Mouse (Mus musculus) lung, postnatal 0 days (tissue): ENCODE measurements at regions not wholly inside any gene's neighbourhood (a gene's known extent, or its start where the extent isn't known, plus 50 kb on each side); places are given as distances from the start of the nearest gene placed in this dataset.

ENCODE experiments used
- ATAC-seq: fragments of 200-750 bp; cut with Nextera tagmentation; 2 replicates; pipeline ENCODE4 v1.8.0; 2017; ENCODE audit warnings: moderate library complexity
- DNase-seq: peaks from one replicate; pipeline ENCODE4 v3.0.0-alpha.2; 2016; ENCODE audit warnings: low spot score
- H3K27ac ChIP-seq: fragments of 300-500 bp; sonication (generic); 2 replicates; pipeline ENCODE4 v1.5.1; 2014; ENCODE audit warnings: antibody characterized with exemption, mild to moderate bottlenecking, low read length, mixed read lengths
- H3K27me3 ChIP-seq: fragments of 300-500 bp; sonication (generic); replicated peaks from 2 replicates; pipeline ENCODE4 v1.6.1; 2014; ENCODE audit warnings: low read length, mixed read lengths; ENCODE audit not compliant: insufficient read depth
- H3K36me3 ChIP-seq: fragments of 300-500 bp; sonication (generic); 2 replicates; pipeline ENCODE4 v1.6.1; 2014; ENCODE audit warnings: low read length, mixed read lengths; ENCODE audit not compliant: insufficient read depth
- H3K4me1 ChIP-seq: fragments of 300-500 bp; sonication (generic); 2 replicates; pipeline ENCODE4 v1.6.1; 2014; ENCODE audit warnings: antibody characterized with exemption, low read depth, low read length, mixed read lengths; ENCODE audit not compliant: insufficient read depth
- H3K4me2 ChIP-seq: fragments of 300-500 bp; sonication (generic); replicated peaks from 2 replicates; pipeline ENCODE4 v1.6.1; 2014; ENCODE audit warnings: low read depth, mild to moderate bottlenecking, low read length, moderate library complexity, mixed read lengths
- H3K4me3 ChIP-seq: fragments of 300-500 bp; sonication (generic); 2 replicates; pipeline ENCODE4 v1.5.1; 2014; ENCODE audit warnings: low read depth, low read length
- H3K9ac ChIP-seq: fragments of 300-500 bp; sonication (generic); replicated peaks from 2 replicates; pipeline ENCODE4 v1.6.1; 2014; ENCODE audit warnings: low read depth, mild to moderate bottlenecking
- H3K9me3 ChIP-seq: fragments of 300-500 bp; sonication (generic); 2 replicates; pipeline ENCODE4 v1.6.1; 2016; ENCODE audit warnings: low read length, mixed read lengths
- CTCF ChIP-seq: IDR thresholded peaks from 2 replicates; pipeline ENCODE4 v1.5.1; 2016; ENCODE audit warnings: antibody characterized with exemption, mild to moderate bottlenecking
- EP300 ChIP-seq: IDR thresholded peaks from 2 replicates; pipeline ENCODE4 v1.6.1; 2016; ENCODE audit warnings: antibody characterized with exemption, mild to moderate bottlenecking, control low read depth
- WGBS: fragments of 180-500 bp; shearing (Covaris S2); extraction: QIAGEN DNeasy Blood & Tissue Kit; methylation state at CpG from one replicate; pipeline ENCODE4 v1.1.7; 2014; 5-methylcytosine and 5-hydroxymethylcytosine counted together

- H3K9ac ChIP-seq: no peak overlapping the region
- ATAC-seq (peak; percentile 97), DNase-seq (peak; percentile 93)
- H3K27me3 ChIP-seq: no peaks in the 10 kb centered on the region
- no peak overlapping the region for H3K4me2 ChIP-seq
- WGBS: 14% methylated on average over 2 of the region's 2 CpGs
- H3K4me1 ChIP-seq: no peaks in the 10 kb centered on the region
- H3K4me3 ChIP-seq: no peak overlapping the region
- H3K27ac ChIP-seq: no peak overlapping the region
- no peak for TF ChIP-seq CTCF
- TF ChIP-seq EP300: peak; percentile 95
- H3K9me3 ChIP-seq: no peaks in the 10 kb centered on the region
- H3K36me3 ChIP-seq: no peaks in the 10 kb centered on the region
Observed at GRCm38 (mm10) chr2:117838387-117838786, 273.3 kb upstream of the Thbs1 start.

GRCm38 (mm10) chr2:117840406-117840805, 271.3 kb upstream of the Thbs1 start:
- H3K9ac ChIP-seq: no peak overlapping the region
- no peak for TF ChIP-seq CTCF
- no peak for TF ChIP-seq EP300
- H3K27ac ChIP-seq: no peak overlapping the region
- H3K36me3 ChIP-seq: no peaks in the 10 kb centered on the region
- no peaks in the 10 kb centered on the region for H3K4me1 ChIP-seq
- ATAC-seq (no peak), DNase-seq (no peak)
- H3K4me2 ChIP-seq: no peak overlapping the region
- H3K4me3 ChIP-seq: no peak overlapping the region
- H3K27me3 ChIP-seq: no peaks in the 10 kb centered on the region
- H3K9me3 ChIP-seq: no peaks in the 10 kb centered on the region
- 41% methylated on average over 1 of the region's 1 CpGs for WGBS

- H3K4me2 ChIP-seq: no peak overlapping the region
- WGBS: 59% methylated on average over 1 of the region's 1 CpGs
- H3K9me3 ChIP-seq: no peaks in the 10 kb centered on the region
- no peak for DNase-seq
- H3K9ac ChIP-seq: no peak overlapping the region
- no peak overlapping the region for H3K27ac ChIP-seq
- no peaks in the 10 kb centered on the region for H3K36me3 ChIP-seq
- TF ChIP-seq EP300: no peak
- TF ChIP-seq CTCF: no peak
- no peaks in the 10 kb centered on the region for H3K27me3 ChIP-seq
- H3K4me3 ChIP-seq: no peak overlapping the region
- no peaks in the 10 kb centered on the region for H3K4me1 ChIP-seq
- no peak for ATAC-seq
Observed at GRCm38 (mm10) chr2:117842309-117842986, 269.2 kb upstream of the Thbs1 start.

- Histone ChIP-seq H3K4me2 (no peak overlapping the region), H3K9ac (no peak overlapping the region), H3K36me3 (no peaks in the 10 kb centered on the region), H3K27ac (no peak overlapping the region), H3K4me3 (no peak overlapping the region), H3K4me1 (no peaks in the 10 kb centered on the region), H3K27me3 (no peaks in the 10 kb centered on the region), H3K9me3 (no peaks in the 10 kb centered on the region)
- 35% methylated on average over 1 of the region's 1 CpGs for WGBS
- no peak for ATAC-seq
- no peak for TF ChIP-seq EP300
- TF ChIP-seq CTCF: no peak
- no peak for DNase-seq
Observed at GRCm38 (mm10) chr2:117852442-117852841, 259.2 kb upstream of the Thbs1 start.

GRCm38 (mm10) chr2:117862301-117862700, 249.4 kb upstream of the Thbs1 start:
- ATAC-seq: no peak
- Histone ChIP-seq H3K27me3 (no peaks in the 10 kb centered on the region), H3K4me2 (no peak overlapping the region), H3K4me1 (no peaks in the 10 kb centered on the region), H3K9ac (no peak overlapping the region), H3K27ac (no peak overlapping the region), H3K9me3 (no peaks in the 10 kb centered on the region), H3K4me3 (no peak overlapping the region), H3K36me3 (no peaks in the 10 kb centered on the region)
- DNase-seq: no peak
- TF ChIP-seq EP300 (no peak), CTCF (no peak)
- 73% methylated on average over 3 of the region's 3 CpGs for WGBS

GRCm38 (mm10) chr2:117865119-117865518, 246.6 kb upstream of the Thbs1 start:
- DNase-seq: no peak
- Histone ChIP-seq H3K36me3 (no peaks in the 10 kb centered on the region), H3K4me1 (no peaks in the 10 kb centered on the region), H3K27ac (no peak overlapping the region), H3K4me2 (no peak overlapping the region), H3K4me3 (no peak overlapping the region), H3K9ac (no peak overlapping the region), H3K27me3 (no peaks in the 10 kb centered on the region), H3K9me3 (no peaks in the 10 kb centered on the region)
- TF ChIP-seq EP300: no peak
- WGBS: 86% methylated on average over 1 of the region's 1 CpGs
- no peak for ATAC-seq

GRCm38 (mm10) chr2:117866946-117867345, 244.7 kb upstream of the Thbs1 start:
- no peaks in the 10 kb centered on the region for H3K27me3 ChIP-seq
- TF ChIP-seq CTCF: no peak
- no peak for TF ChIP-seq EP300
- H3K9me3 ChIP-seq: no peaks in the 10 kb centered on the region
- ATAC-seq (peak; percentile 16; the same call in 1 of the 2 replicates), DNase-seq (peak; percentile 27)
- H3K4me1 ChIP-seq: no peaks in the 10 kb centered on the region
- H3K36me3 ChIP-seq: no peaks in the 10 kb centered on the region
- H3K9ac ChIP-seq: no peak overlapping the region
- H3K27ac ChIP-seq: no peak overlapping the region
- WGBS: 40% methylated on average over 4 of the region's 4 CpGs
- H3K4me2 ChIP-seq: no peak overlapping the region
- H3K4me3 ChIP-seq: no peak overlapping the region
